Mouse (Mus musculus) embryonic facial prominence, embryonic 11.5 days (tissue): ENCODE data around the gene Gtf2a1l. TPM values are rescaled to one million over a fixed set of nuclear protein-coding genes. Genes with fewer than 3 reads are reported as not detected.

Experiments used
- ATAC-seq: fragments of 200-750 bp; cut with Nextera tagmentation; replicated peaks from 2 replicates; pipeline ENCODE4 v1.8.0; 2017; ENCODE audit warnings: low read depth; ENCODE audit not compliant: insufficient number of reproducible peaks, low FRiP score, low TSS enrichment
- DNase-seq: peaks from one replicate; pipeline ENCODE4 v3.0.0-alpha.2; 2015; ENCODE audit warnings: low spot score
- H3K27ac ChIP-seq: fragments of 300-500 bp; sonication (generic); replicated peaks from 2 replicates; pipeline ENCODE4 v1.5.1; 2014; ENCODE audit warnings: mild to moderate bottlenecking, low read depth, low read length, control low read depth
- H3K27me3 ChIP-seq: fragments of 300-500 bp; sonication (generic); 2 replicates; pipeline ENCODE4 v1.6.1; 2014; ENCODE audit warnings: mild to moderate bottlenecking, low read length, moderate library complexity, mixed read lengths; ENCODE audit not compliant: control insufficient read depth, insufficient read depth
- H3K36me3 ChIP-seq: fragments of 300-500 bp; sonication (generic); replicated peaks from 2 replicates; pipeline ENCODE4 v1.6.1; 2014; ENCODE audit warnings: low read depth, mild to moderate bottlenecking, low read length, moderate library complexity, mixed read lengths; ENCODE audit not compliant: control insufficient read depth, insufficient read depth
- H3K4me1 ChIP-seq: fragments of 300-500 bp; sonication (generic); 2 replicates; pipeline ENCODE4 v1.6.1; 2014; ENCODE audit warnings: low read length, mixed read lengths; ENCODE audit not compliant: control insufficient read depth, insufficient read depth
- H3K4me2 ChIP-seq: fragments of 300-500 bp; sonication (generic); 2 replicates; pipeline ENCODE4 v1.6.1; 2014; ENCODE audit warnings: low read depth, mild to moderate bottlenecking, control low read depth, low read length, moderate library complexity
- H3K4me3 ChIP-seq: fragments of 300-500 bp; sonication (generic); 2 replicates; pipeline ENCODE4 v1.5.1; 2014; ENCODE audit warnings: low read depth, low read length, control low read depth
- H3K9ac ChIP-seq: fragments of 300-500 bp; sonication (generic); replicated peaks from 2 replicates; pipeline ENCODE4 v1.6.1; 2014; ENCODE audit warnings: mild to moderate bottlenecking, control low read depth, low read length
- H3K9me3 ChIP-seq: fragments of 300-500 bp; sonication (generic); replicated peaks from 2 replicates; pipeline ENCODE4 v1.6.1; 2016; ENCODE audit warnings: mild to moderate bottlenecking, low read length, inconsistent platforms, mixed read lengths; ENCODE audit not compliant: control insufficient read depth
- WGBS: fragments of 180-500 bp; shearing (Covaris S2); extraction: QIAGEN DNeasy Blood & Tissue Kit; methylation state at CpG from one replicate; pipeline ENCODE4 v1.1.7; 2014; 5-methylcytosine and 5-hydroxymethylcytosine counted together
- polyA plus RNA-seq: library from polyadenylated mRNA; unstranded; fragments of >200 nt; fragmentation: Nextera tagmentation; extraction: Ambion mirVana; gene quantifications from 2 replicates; pipeline ENCODE4 v1.2.1, GENCODE M21; 2014

Gtf2a1l gene
- polyA plus RNA-seq, 1 experiment from 2014 or later, result not detected

DNA sequence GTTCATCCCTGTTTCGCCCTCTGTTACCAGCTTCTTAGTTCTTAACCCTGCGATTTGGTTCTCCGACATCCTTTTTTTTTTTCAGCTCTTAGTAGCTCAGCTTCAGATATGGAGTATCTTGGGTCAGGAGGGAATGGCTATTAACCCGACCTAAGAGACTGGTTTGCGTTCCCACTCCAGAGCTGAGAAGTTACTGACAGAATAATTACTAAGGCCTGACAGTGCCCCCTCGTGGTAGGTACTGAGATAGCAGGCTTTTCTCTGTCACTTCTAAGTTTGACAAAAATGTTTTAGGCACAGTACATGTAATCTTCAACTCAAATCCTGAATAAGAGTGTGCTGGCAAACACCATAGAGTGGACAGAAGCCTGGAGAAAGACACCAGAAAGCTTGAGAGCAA lies 27.4 kb upstream of the Gtf2a1l start:
- no peak overlapping the region for H3K27ac ChIP-seq
- H3K4me3 ChIP-seq, result no peak overlapping the region
- DNase-seq (peak; percentile 87), ATAC-seq (no peak; the same call in 1 of the 2 replicates)
- no peak overlapping the region for H3K4me2 ChIP-seq
- 27% methylated on average over 6 of the region's 6 CpGs for WGBS
- H3K4me1 ChIP-seq, result no peaks in the 10 kb centered on the region
- H3K9me3 ChIP-seq, result no peaks in the 10 kb centered on the region
- H3K36me3 ChIP-seq, result no peaks in the 10 kb centered on the region
- no peak overlapping the region for H3K9ac ChIP-seq
- no peaks in the 10 kb centered on the region for H3K27me3 ChIP-seq

DNA sequence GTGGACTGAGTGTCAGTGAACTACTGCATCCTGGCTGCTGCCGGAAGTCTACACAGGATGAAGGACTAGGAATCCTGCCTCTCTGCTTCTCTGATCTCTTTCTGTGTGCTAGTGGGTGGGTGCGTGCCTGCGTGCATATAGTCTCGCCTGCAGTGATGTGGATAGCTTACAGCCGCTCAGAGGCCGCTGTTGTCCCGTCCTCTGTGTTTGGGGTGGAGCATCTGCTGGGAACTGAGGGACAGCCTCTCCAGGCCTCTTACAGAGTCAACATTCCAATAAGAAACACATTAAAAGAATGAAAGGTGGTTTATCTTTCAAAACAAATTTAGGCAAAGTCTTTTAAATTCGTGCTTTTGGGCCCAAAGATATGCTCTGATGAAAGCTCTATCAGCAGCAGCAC lies 26.6 kb upstream of the Gtf2a1l start:
- 84% methylated on average over 8 of the region's 8 CpGs for WGBS
- Histone ChIP-seq H3K4me3 (no peak overlapping the region), H3K27me3 (no peaks in the 10 kb centered on the region), H3K4me2 (no peak overlapping the region), H3K9me3 (no peaks in the 10 kb centered on the region), H3K4me1 (no peaks in the 10 kb centered on the region), H3K9ac (no peak overlapping the region), H3K36me3 (no peaks in the 10 kb centered on the region), H3K27ac (no peak overlapping the region)
- no peak for ATAC-seq
- no peak for DNase-seq

DNA sequence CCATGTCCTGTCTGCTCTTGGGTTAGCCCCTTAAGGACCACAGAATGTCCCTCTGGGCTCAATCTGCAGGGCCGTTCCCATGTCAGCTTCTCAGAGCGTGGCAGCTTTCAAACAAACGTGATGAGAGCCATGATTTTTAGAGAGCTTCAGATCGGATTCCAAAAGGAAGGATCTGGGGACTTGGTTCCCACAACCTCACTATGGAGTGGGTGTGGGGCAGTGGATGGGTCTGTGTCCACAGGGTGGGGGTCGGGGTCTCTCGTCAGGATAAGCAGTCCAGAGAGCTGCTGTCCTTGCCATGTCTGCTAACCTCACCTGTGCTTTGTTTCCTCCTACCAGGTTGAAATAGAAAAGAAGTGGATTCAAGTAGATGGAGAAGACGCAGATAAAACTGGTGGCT lies 23.6 kb upstream of the Gtf2a1l start:
- no peaks in the 10 kb centered on the region for H3K36me3 ChIP-seq
- no peaks in the 10 kb centered on the region for H3K9me3 ChIP-seq
- ATAC-seq (no peak), DNase-seq (no peak)
- H3K9ac ChIP-seq, result no peak overlapping the region
- 86% methylated on average over 7 of the region's 7 CpGs for WGBS
- H3K27me3 ChIP-seq, result no peaks in the 10 kb centered on the region
- no peak overlapping the region for H3K4me3 ChIP-seq
- no peak overlapping the region for H3K27ac ChIP-seq
- H3K4me1 ChIP-seq, result no peaks in the 10 kb centered on the region
- no peak overlapping the region for H3K4me2 ChIP-seq

DNA sequence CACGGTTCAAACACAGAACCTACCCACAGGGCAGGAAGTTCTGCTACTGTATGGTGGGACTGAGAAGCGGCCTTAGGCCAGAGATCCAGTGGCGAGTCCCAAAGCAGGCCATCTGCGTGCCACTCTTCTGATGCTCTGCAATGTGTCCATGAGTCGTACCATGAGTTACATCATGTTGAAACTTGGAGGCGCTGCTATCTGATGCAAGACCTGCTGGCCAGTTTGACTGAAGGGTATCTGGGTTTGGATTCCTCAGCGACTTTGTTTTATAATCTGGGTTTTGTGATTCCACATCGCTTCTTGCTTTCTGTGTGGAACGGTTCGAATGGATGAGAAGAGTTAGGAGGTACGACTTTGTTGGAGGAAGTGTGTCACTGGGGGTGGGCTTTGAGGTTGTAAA lies 23.2 kb upstream of the Gtf2a1l start:
- Histone ChIP-seq H3K4me2 (no peak overlapping the region), H3K4me1 (no peaks in the 10 kb centered on the region), H3K9me3 (no peaks in the 10 kb centered on the region), H3K27me3 (no peaks in the 10 kb centered on the region), H3K36me3 (no peaks in the 10 kb centered on the region), H3K27ac (no peak overlapping the region), H3K9ac (no peak overlapping the region), H3K4me3 (no peak overlapping the region)
- ATAC-seq, result no peak
- 90% methylated on average over 11 of the region's 11 CpGs for WGBS
- no peak for DNase-seq

DNA sequence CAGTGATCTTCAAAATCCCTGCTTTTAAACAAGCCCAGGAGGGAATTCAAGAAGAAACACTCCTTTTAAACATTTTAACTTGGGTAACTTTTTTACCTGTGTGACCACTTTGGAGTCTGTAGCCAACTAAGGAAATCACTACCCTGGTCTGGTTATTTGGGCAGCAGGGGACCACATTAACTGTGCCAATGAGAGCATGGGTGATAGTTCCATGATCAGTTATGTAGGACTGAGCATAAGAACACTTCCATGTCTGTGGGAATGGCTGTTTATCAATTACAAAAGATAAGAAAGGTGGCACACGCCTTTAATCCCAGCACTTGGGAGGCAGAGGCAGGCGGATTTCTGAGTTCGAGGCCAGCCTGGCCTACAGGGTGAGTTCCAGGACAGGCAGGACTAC lies 21.3 kb upstream of the Gtf2a1l start:
- Histone ChIP-seq H3K9ac (no peak overlapping the region), H3K27me3 (no peaks in the 10 kb centered on the region), H3K9me3 (no peaks in the 10 kb centered on the region), H3K27ac (no peak overlapping the region), H3K4me3 (no peak overlapping the region), H3K4me1 (no peaks in the 10 kb centered on the region), H3K36me3 (no peaks in the 10 kb centered on the region), H3K4me2 (no peak overlapping the region)
- DNase-seq (no peak), ATAC-seq (no peak)
- WGBS, result 90% methylated on average over 3 of the region's 3 CpGs

DNA sequence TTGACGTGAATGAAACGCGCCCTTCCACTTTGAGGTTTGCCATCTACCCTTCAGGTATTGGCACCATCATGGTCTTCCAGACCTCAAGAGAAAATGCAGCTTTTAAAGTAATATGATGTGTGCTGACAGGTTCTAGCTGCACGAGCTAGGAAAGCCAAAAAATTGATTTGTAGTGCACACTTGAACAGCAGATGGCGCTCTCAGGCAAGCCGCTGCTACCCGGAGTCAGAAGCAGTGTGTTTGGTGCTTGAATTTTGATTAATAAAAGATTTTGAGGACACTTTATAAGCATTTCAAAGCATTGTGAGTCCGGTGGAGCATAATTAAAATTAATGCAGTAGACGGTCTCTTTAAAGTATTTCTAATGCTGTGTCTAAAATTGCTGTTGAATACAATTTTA lies 16.4 kb upstream of the Gtf2a1l start:
- no peak overlapping the region for H3K4me2 ChIP-seq
- WGBS, result 6% methylated on average over 9 of the region's 9 CpGs
- DNase-seq, result peak; percentile 77
- no peak overlapping the region for H3K9ac ChIP-seq
- H3K27ac ChIP-seq, result no peak overlapping the region
- no peaks in the 10 kb centered on the region for H3K36me3 ChIP-seq
- H3K9me3 ChIP-seq, result no peaks in the 10 kb centered on the region
- no peak for ATAC-seq
- no peaks in the 10 kb centered on the region for H3K4me1 ChIP-seq
- H3K27me3 ChIP-seq, result no peaks in the 10 kb centered on the region
- no peak overlapping the region for H3K4me3 ChIP-seq

DNA sequence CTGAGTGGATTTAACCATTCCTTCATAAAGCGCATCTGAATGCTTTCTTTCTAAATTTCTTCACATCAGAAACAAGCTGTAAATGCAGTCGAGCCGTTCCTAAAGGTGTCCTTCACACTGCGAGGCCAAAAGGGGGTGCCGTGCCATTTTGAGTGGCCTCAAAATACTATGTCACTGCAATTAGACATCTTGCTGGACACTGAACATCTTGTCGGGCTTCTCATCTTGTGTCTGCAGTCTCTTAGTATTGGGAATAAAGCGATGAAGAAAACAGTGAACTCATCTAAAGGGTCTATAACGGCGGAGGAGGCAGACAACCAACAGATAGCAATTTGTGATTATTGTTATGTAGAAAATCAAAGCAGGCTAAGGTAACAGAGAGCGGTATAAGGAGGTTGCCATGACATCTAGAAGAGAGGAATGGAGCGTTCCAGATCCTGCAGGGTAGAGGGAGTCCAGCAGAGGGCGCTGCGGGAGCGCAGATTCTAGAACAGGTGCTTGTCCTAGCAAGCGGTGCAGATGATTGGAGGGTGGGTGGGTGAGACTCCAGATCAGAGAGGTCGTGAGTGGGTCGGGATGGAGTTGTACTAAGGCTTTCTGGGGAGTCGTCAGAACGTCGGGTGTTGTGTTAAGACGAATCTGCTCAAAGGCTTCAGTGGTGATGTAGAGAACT lies 15.6 kb upstream of the Gtf2a1l start:
- H3K4me1 ChIP-seq, result no peaks in the 10 kb centered on the region
- H3K4me3 ChIP-seq, result no peak overlapping the region
- no peaks in the 10 kb centered on the region for H3K27me3 ChIP-seq
- ATAC-seq, result peak; percentile 42; the same call in 1 of the 2 replicates
- H3K9me3 ChIP-seq, result no peaks in the 10 kb centered on the region
- 20% methylated on average over 21 of the region's 21 CpGs for WGBS
- H3K4me2 ChIP-seq, result no peak overlapping the region
- peak; percentile 85 for DNase-seq
- no peak overlapping the region for H3K27ac ChIP-seq
- H3K9ac ChIP-seq, result no peak overlapping the region
- H3K36me3 ChIP-seq, result no peaks in the 10 kb centered on the region

DNA sequence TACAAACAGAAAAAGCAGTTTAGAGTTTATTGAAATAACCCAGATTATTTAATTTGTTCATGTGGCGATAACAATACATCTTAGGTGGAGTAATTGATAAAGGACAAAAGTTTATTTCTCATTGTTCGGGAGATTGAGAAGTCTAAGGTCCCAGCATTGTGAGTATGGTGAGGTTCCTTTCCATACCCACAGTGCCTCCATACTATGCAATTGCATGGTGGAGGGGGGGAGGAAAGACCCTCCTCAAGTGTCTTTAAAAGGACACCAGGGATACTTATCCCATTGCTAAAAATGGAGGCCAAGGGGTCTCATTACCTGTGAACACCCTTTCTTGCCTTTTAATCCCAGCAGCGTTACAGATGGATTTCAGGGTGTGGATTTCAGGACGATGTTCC lies 15.1 kb upstream of the Gtf2a1l start:
- ATAC-seq, result no peak
- WGBS, result 85% methylated on average over 4 of the region's 4 CpGs
- Histone ChIP-seq H3K4me1 (no peaks in the 10 kb centered on the region), H3K27ac (no peak overlapping the region), H3K36me3 (no peaks in the 10 kb centered on the region), H3K4me3 (no peak overlapping the region), H3K4me2 (no peak overlapping the region), H3K9ac (no peak overlapping the region), H3K27me3 (no peaks in the 10 kb centered on the region), H3K9me3 (no peaks in the 10 kb centered on the region)
- DNase-seq, result no peak
